Mouse (Mus musculus) embryonic facial prominence, embryonic 14.5 days (tissue): ENCODE measurements around the gene Nedd4. TPM values are rescaled to one million over a fixed set of nuclear protein-coding genes. Genes with fewer than 3 reads are reported as not detected.

Experiments
- ATAC-seq: fragments of 200-750 bp; cut with Nextera tagmentation; 2 replicates; pipeline ENCODE4 v1.8.0; 2017; ENCODE audit warnings: low read depth, moderate number of reproducible peaks, moderate TSS enrichment
- DNase-seq: peaks from one replicate; pipeline ENCODE4 v3.0.0-alpha.2; 2015; ENCODE audit warnings: low spot score
- H3K27ac ChIP-seq: fragments of 300-500 bp; sonication (generic); replicated peaks from 2 replicates; pipeline ENCODE4 v1.5.1; 2014; ENCODE audit warnings: low read depth, mild to moderate bottlenecking, low read length, moderate library complexity
- H3K27me3 ChIP-seq: fragments of 300-500 bp; sonication (generic); replicated peaks from 2 replicates; pipeline ENCODE4 v1.6.1; 2014; ENCODE audit warnings: low read length; ENCODE audit not compliant: control insufficient read depth, insufficient read depth
- H3K36me3 ChIP-seq: fragments of 300-500 bp; sonication (generic); 2 replicates; pipeline ENCODE4 v1.6.1; 2014; ENCODE audit warnings: low read length, mixed read lengths; ENCODE audit not compliant: control insufficient read depth, insufficient read depth
- H3K4me1 ChIP-seq: fragments of 300-500 bp; sonication (generic); 2 replicates; pipeline ENCODE4 v1.6.1; 2014; ENCODE audit warnings: antibody characterized with exemption, low read length; ENCODE audit not compliant: control insufficient read depth, insufficient read depth
- H3K4me2 ChIP-seq: fragments of 300-500 bp; sonication (generic); 2 replicates; pipeline ENCODE4 v1.6.1; 2014; ENCODE audit warnings: low read depth, mild to moderate bottlenecking, low read length, moderate library complexity, mixed read lengths
- H3K4me3 ChIP-seq: fragments of 300-500 bp; sonication (generic); 2 replicates; pipeline ENCODE4 v1.5.1; 2014; ENCODE audit warnings: low read depth, mild to moderate bottlenecking, low read length
- H3K9ac ChIP-seq: fragments of 300-500 bp; sonication (generic); 2 replicates; pipeline ENCODE4 v1.6.1; 2014; ENCODE audit warnings: low read depth, mild to moderate bottlenecking, low read length, moderate library complexity, mixed read lengths
- H3K9me3 ChIP-seq: fragments of 300-500 bp; sonication (generic); 2 replicates; pipeline ENCODE4 v1.6.1; 2016; ENCODE audit warnings: low read length; ENCODE audit not compliant: control insufficient read depth
- WGBS: fragments of 180-500 bp; shearing (Covaris S2); extraction: QIAGEN DNeasy Blood & Tissue Kit; methylation state at CpG from one replicate; pipeline ENCODE4 v1.1.7; 2014; 5-methylcytosine and 5-hydroxymethylcytosine counted together
- polyA plus RNA-seq: library from polyadenylated mRNA; unstranded; fragments of >200 nt; fragmentation: Nextera tagmentation; extraction: Ambion mirVana; gene quantifications from 2 replicates; pipeline ENCODE4 v1.2.1, GENCODE M21; 2014

Nedd4 gene
- polyA plus RNA-seq, 1 experiment from 2014 or later: 649 TPM

DNA sequence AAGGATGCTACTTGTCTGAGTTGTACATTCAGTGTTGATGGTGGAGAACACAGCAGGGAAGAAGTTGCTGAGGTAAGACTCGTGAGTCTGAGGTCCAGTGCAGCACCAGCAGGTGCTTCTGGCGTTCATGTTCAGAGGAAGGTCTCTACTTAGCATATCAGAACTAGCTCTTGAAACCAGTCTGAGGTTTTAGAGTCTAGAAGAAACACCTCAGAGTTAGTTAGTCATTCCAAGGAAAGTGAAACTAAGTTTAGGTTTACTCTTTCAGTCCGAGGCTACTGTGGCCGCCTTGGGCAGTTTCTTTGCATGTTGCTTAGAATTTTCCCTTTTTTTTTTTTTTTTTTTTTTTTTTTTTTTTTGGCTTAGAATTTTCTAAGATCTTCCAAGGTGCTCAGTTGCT is 16.6 kb downstream of the Nedd4 start:
- Histone ChIP-seq H3K27me3 (no peaks in the 10 kb centered on the region), H3K4me1 (no peaks in the 10 kb centered on the region), H3K4me2 (no peak overlapping the region), H3K4me3 (no peak overlapping the region), H3K9ac (no peak overlapping the region), H3K27ac (no peak overlapping the region), H3K9me3 (no peaks in the 10 kb centered on the region), H3K36me3 (peaks cover 86% of the 10 kb centered on the region)
- WGBS: 67% methylated on average over 4 of the region's 4 CpGs
- DNase-seq (no peak), ATAC-seq (no peak)

DNA sequence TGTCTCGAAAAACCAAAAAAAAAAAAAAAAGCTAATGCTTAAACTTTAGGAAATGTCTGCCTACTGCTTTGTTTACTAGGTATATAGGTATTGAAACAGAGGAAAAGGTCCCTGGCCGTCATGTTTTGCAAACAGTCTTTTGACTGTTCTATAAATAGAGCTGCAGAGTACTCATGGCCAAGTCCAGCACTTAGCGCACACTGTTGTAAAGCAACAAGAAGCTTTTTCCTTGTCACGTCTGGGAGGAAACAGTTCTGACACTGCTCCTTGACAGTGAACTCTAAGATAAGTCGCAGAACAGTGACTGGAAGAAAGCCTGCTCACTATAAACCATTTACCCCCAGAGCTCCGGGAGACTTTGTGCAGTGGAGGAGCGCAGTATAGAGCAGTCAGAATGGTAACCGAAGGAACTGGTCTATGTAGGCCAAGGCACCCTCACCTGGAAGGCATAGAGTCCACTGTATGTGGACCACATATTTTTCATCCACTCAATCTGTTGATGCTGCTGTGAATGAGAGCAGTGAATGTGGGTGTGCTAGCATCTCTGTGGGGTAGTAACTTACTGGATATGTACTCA is 19.6 kb downstream of the Nedd4 start:
- ATAC-seq (peak; percentile 28; the same call in 1 of the 2 replicates), DNase-seq (no peak)
- H3K4me2 ChIP-seq: no peak overlapping the region
- H3K27ac ChIP-seq: no peak overlapping the region
- 90% methylated on average over 8 of the region's 8 CpGs for WGBS
- H3K9me3 ChIP-seq: no peaks in the 10 kb centered on the region
- no peak overlapping the region for H3K9ac ChIP-seq
- no peaks in the 10 kb centered on the region for H3K4me1 ChIP-seq
- no peaks in the 10 kb centered on the region for H3K27me3 ChIP-seq
- H3K36me3 ChIP-seq: peaks cover 86% of the 10 kb centered on the region
- H3K4me3 ChIP-seq: no peak overlapping the region

DNA sequence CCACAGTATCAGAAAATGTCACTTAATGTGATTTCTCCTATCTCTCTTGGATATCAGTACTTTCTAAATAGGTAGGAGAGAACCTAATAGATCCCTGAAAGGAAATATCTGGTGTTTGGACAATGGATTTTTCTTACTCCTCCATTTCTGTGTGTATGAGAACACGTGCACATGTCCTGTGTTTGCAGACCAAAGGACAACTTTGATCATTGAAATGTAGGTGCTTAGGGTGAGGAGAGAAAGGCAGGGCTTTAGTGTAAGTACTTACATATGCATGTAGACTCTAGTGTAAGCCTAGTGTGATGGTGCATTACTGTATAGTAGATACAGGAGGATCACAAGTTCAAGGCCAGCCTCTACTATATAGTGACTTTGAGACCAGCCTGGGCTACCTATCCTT is 21.1 kb downstream of the Nedd4 start:
- Histone ChIP-seq H3K27ac (no peak overlapping the region), H3K4me1 (no peaks in the 10 kb centered on the region), H3K36me3 (peaks cover 87% of the 10 kb centered on the region), H3K9ac (no peak overlapping the region), H3K4me3 (no peak overlapping the region), H3K4me2 (no peak overlapping the region), H3K9me3 (no peaks in the 10 kb centered on the region), H3K27me3 (no peaks in the 10 kb centered on the region)
- 93% methylated on average over 1 of the region's 1 CpGs for WGBS
- DNase-seq (no peak), ATAC-seq (no peak)

DNA sequence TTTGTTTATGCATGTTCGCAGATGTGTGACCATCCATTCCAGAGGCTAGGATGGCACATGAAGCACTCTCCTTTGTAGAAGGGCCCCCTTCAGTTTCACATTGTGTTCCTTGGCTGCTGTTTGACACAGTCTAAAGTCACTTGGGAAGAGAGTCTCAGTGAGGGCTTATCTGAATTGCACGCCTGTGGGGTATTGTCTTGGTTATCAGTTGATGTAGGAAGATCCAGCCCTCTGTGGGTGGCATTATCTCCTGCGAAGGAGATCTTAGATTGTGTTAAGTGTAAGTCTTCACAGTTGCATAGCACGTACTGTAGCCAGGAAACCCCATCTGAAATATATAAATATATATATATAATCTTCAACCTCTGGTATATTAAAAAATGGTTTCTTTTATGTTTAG is 23.1 kb downstream of the Nedd4 start:
- Histone ChIP-seq H3K9me3 (no peaks in the 10 kb centered on the region), H3K9ac (no peak overlapping the region), H3K4me3 (no peak overlapping the region), H3K27me3 (no peaks in the 10 kb centered on the region), H3K27ac (no peak overlapping the region), H3K4me2 (no peak overlapping the region), H3K36me3 (peaks cover 90% of the 10 kb centered on the region), H3K4me1 (peaks cover 10% of the 10 kb centered on the region; the same call in 1 of the 2 replicates)
- ATAC-seq (no peak), DNase-seq (no peak)
- 93% methylated on average over 4 of the region's 4 CpGs for WGBS

DNA sequence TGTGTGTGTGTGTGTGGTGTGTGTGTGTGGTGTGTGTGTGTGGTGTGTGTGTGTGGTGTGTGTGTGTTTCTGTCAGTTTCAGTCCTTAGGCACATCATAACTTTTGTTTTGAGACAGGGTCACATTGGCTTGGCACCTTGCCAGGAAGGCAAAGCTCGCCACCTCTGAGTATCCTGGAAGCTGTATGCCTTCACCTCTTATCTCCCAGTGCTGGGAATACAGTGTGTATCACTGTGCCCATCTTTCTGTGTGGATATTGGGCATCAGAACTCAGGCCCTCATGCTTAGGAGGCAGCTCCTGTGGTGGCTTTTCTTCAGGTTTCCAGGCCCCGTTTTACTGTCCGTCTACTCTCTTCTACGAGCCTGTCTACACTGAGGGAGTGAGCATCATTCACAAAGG is 24.4 kb downstream of the Nedd4 start:
- Histone ChIP-seq H3K4me3 (no peak overlapping the region), H3K27ac (no peak overlapping the region), H3K9me3 (no peaks in the 10 kb centered on the region), H3K4me1 (peaks cover 10% of the 10 kb centered on the region; the same call in 1 of the 2 replicates), H3K27me3 (no peaks in the 10 kb centered on the region), H3K9ac (no peak overlapping the region), H3K36me3 (peaks cover 95% of the 10 kb centered on the region), H3K4me2 (no peak overlapping the region)
- DNase-seq (no peak), ATAC-seq (no peak)
- 73% methylated on average over 4 of the region's 4 CpGs for WGBS

DNA sequence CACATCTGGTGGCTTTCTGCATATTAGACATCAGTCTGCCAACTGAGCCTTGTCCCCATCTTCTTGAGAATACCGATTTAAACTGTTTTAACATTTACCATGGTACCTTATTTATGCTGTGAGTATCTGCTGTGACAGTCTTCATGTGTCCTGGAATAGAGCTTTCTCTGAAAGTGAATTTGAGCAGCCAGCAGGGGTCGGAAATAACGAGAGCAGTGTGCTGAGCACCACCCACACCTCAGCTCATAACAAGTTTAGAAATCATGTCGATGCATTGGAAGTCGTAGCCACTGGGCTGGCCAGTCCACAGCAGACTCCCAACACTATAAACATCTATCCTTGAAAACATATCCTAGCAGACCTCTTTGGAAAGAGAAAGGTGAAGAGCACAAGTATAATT is 27.4 kb downstream of the Nedd4 start:
- DNase-seq (no peak), ATAC-seq (no peak)
- H3K27me3 ChIP-seq: no peaks in the 10 kb centered on the region
- H3K4me1 ChIP-seq: peaks cover 35% of the 10 kb centered on the region
- H3K4me2 ChIP-seq: no peak overlapping the region
- no peak overlapping the region; the same call in 1 of the 2 replicates for H3K27ac ChIP-seq
- peaks cover 90% of the 10 kb centered on the region for H3K36me3 ChIP-seq
- 60% methylated on average over 5 of the region's 5 CpGs for WGBS
- no peak overlapping the region for H3K9ac ChIP-seq
- H3K4me3 ChIP-seq: no peak overlapping the region
- no peaks in the 10 kb centered on the region for H3K9me3 ChIP-seq

DNA sequence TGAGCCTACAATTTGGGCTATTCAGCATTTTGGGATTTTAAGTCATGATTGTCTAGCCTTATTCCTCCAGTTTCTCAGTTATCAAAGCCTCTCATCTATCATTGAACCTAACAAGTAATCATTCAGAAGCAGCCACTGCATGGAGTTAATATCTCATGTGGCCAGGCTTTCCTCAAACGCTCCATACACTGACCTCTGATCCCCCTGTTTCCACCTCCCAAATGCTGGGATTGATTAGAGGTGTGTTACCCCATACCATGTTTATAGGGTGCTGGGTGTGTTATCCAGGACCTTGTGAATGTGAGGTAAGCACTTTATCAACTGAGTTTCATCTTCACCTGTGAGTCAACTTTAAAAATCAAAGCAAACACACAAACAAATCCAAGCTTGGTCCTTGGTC is 28.7 kb downstream of the Nedd4 start:
- Histone ChIP-seq H3K27ac (peak overlapping the region; percentile 13; the same call in 1 of the 2 replicates), H3K27me3 (no peaks in the 10 kb centered on the region), H3K4me1 (peaks cover 35% of the 10 kb centered on the region), H3K9me3 (no peaks in the 10 kb centered on the region), H3K9ac (no peak overlapping the region), H3K36me3 (peaks cover 87% of the 10 kb centered on the region), H3K4me3 (no peak overlapping the region), H3K4me2 (no peak overlapping the region)
- WGBS: 59% methylated on average over 1 of the region's 1 CpGs
- DNase-seq (no peak), ATAC-seq (no peak)

DNA sequence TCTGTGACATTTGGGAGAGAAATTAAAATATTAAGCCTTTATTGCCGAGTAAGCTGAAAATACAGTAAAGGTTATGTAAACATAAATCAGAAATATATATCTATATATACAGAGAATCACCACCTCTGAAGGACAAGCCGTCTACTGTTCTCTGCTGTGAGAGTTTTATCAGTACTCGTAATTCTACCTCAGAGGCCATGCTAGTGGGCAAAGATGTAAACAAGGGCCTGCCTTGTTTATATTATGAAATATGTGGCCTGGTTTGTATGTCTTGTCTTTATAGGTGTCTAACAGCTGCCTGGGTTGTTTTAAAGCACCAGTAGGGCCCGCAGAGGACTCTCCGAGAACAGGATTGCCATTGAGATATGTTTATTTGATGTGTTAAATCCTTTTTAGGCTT is 29.8 kb downstream of the Nedd4 start:
- WGBS: 54% methylated on average over 5 of the region's 5 CpGs
- peaks cover 41% of the 10 kb centered on the region for H3K4me1 ChIP-seq
- H3K27me3 ChIP-seq: no peaks in the 10 kb centered on the region
- H3K36me3 ChIP-seq: peaks cover 85% of the 10 kb centered on the region
- H3K4me2 ChIP-seq: no peak overlapping the region
- no peak overlapping the region for H3K4me3 ChIP-seq
- no peak for DNase-seq
- peak; percentile 14; the same call in 1 of the 2 replicates for ATAC-seq
- no peak overlapping the region for H3K9ac ChIP-seq
- no peaks in the 10 kb centered on the region for H3K9me3 ChIP-seq
- peak overlapping the region; percentile 72; the same call in 1 of the 2 replicates for H3K27ac ChIP-seq

DNA sequence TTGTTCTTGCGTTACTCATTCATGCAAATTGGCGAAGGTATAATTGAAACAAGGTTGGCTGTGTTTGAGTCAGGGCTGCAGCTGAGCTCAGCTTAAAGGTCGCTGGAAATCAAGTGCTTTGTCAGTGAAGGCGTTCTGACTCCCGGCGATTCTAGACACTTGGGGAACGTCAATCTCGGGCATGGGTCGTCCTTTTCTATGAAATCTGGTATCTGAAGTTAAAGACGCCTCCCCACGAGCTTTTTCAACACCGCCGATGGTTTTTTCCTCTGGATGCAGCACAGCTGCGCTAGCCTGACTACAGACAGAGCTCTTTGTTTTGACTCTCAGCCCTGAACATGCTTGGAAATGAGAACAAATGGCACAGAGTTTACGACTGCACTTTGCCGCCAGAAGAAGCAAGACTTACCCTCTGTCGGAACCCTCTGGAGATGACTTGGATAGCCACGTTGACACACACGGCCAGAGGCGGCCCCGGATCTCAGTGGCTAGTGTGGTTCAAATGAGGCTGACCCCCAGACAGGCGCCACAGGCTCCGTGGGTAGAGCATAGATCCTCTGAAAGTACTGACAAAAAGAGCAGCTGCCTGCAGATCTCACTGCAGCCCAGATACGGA is 31.0 kb downstream of the Nedd4 start:
- peaks cover 43% of the 10 kb centered on the region for H3K4me1 ChIP-seq
- H3K4me2 ChIP-seq: peak overlapping the region; percentile 31; the same call in 1 of the 2 replicates

More for the DNA sequence above, 31.0 kb downstream of the Nedd4 start:
- 44% methylated on average over 24 of the region's 24 CpGs for WGBS
- Histone ChIP-seq H3K9ac (0 out of 2 replicates have a peak overlapping the region, but pooled peaks have one; percentile 9), H3K27me3 (no peaks in the 10 kb centered on the region), H3K27ac (peak overlapping the region; percentile 72), H3K4me3 (no peak overlapping the region), H3K9me3 (no peaks in the 10 kb centered on the region), H3K36me3 (peaks cover 84% of the 10 kb centered on the region)
- DNase-seq (peak; percentile 57), ATAC-seq (no peak)
